Mouse (Mus musculus) adrenal gland, adult 18-20 months (tissue): Measurements from ENCODE around the gene Cd4. TPM values are rescaled to one million over a fixed set of nuclear protein-coding genes. Genes with fewer than 3 reads are reported as not detected.

Experiments used
- DNase-seq, 2 experiments: peaks; one replicate each; pipeline ENCODE4 v3.0.0; 2021 to 2022; ENCODE audit warnings: low spot score in 2 of 2
- total RNA-seq, 2 experiments: library from RNA; stranded (reverse); gene quantifications; 1 replicate in 1 of 2; 2 replicates in 1 of 2; pipeline ENCODE4 v1.2.3; 2021

The Cd4 gene
- total RNA-seq, 2 experiments from 2014 or later = 0.36 to 1.8 TPM

DNA sequence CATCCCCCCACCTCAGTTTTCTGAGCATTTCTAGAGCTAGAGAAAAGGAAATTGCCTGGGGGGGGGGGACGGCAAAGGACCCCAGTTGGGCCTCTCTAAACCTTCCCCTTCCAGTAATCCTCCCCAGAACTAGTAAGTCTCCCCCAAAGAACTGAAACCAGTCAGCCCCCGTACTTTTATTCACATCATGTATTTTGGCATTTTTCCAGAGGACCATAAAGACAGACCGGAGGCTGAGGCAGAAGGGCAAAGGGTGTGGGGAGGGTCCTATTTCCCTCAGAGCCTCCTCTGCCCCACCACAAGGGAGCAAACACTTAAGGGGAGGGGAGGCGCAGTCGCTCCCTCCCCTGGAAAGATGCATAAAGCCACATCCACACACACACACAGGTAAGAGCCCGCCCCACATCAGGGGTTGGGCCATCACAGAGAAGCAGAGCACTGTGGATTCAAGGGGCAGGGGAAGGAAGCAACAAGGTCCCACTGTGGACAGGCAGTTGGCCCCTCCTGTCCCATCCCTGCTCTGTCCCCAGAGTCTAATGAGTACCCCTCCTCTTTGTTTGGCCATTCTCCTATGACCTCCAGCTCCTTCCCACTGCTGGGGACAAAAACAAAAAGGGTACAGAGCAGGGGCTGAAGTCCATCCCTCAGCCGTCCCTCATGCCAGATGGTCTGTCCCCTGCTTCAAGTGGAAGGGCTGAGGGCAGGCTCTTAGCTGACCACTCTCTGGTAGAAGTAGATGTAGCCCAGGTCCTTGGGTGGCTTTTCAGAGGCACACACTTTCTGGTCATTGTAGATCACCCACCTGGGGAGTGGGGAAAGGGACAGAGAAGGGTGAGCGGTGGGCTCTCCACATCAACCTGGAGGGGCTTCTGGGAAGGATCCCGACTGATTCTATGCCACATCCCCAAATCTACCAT is 72.9 kb downstream of the Cd4 start:
- DNase-seq = no peak

Other genes with a start within 250 kb of the Cd4 start
- gene Lpcat3, start 225.2 kb downstream of the Cd4 start, total RNA-seq = 100 to 1,000 TPM in 1 of 2 experiments, 10 to 100 TPM in 1; 92.9 to 108 TPM
- gene Emg1, start 176.0 kb downstream of the Cd4 start, total RNA-seq = 10 to 100 TPM; 81.0 to 86.4 TPM
- gene Phb2, start 175.9 kb downstream of the Cd4 start, total RNA-seq = 100 to 1,000 TPM; 285 to 301 TPM
- 10 to 100 TPM in 1 of 2 experiments, 1 to 10 TPM in 1; 9.8 to 11.5 TPM for gene Ptpn6, start 149.5 kb downstream of the Cd4 start, total RNA-seq
- gene Grcc10, start 146.8 kb downstream of the Cd4 start, total RNA-seq = 100 to 1,000 TPM; 341 to 388 TPM
- gene Gm45234, start 132.2 kb downstream of the Cd4 start, total RNA-seq = not detected
- gene Atn1, start 131.7 kb downstream of the Cd4 start, total RNA-seq = 10 to 100 TPM; 78.4 to 80.2 TPM
- 10 to 100 TPM; 19.8 to 37.7 TPM for gene Eno2, start 118.5 kb downstream of the Cd4 start, total RNA-seq
- under 1 TPM in 1 of 2 experiments, not detected in 1; 0.90 TPM for gene Lrrc23, start 108.5 kb downstream of the Cd4 start, total RNA-seq
- gene Spsb2, start 79.6 kb downstream of the Cd4 start, total RNA-seq = 10 to 100 TPM; 17.3 to 18.9 TPM
- gene Tpi1, start 73.9 kb downstream of the Cd4 start, total RNA-seq = 100 to 1,000 TPM; 383 to 517 TPM
- 100 to 1,000 TPM; 107 to 128 TPM for gene Usp5, start 58.7 kb downstream of the Cd4 start, total RNA-seq
- 1 to 10 TPM in 1 of 2 experiments, under 1 TPM in 1; 0.77 to 2.7 TPM for gene Cdca3, start 58.7 kb downstream of the Cd4 start, total RNA-seq
- 1 to 10 TPM; 9.2 to 9.6 TPM for gene Gnb3, start 47.9 kb downstream of the Cd4 start, total RNA-seq
- 10 to 100 TPM; 24.1 to 24.4 TPM for gene P3h3, start 30.5 kb downstream of the Cd4 start, total RNA-seq
- gene Gpr162, start 24.2 kb downstream of the Cd4 start, total RNA-seq = 1 to 10 TPM in 1 of 2 experiments, under 1 TPM in 1; 0.76 to 1.8 TPM
- gene Lag3, start 23.5 kb upstream of the Cd4 start, total RNA-seq = 1 to 10 TPM; 1.4 to 2.6 TPM
- 100 to 1,000 TPM; 770 to 874 TPM for gene Ptms, start 31.9 kb upstream of the Cd4 start, total RNA-seq
- gene Mlf2, start 43.2 kb upstream of the Cd4 start, total RNA-seq = 100 to 1,000 TPM; 298 to 321 TPM
- gene Cops7a, start 77.3 kb upstream of the Cd4 start, total RNA-seq = 100 to 1,000 TPM; 112 to 141 TPM
- 1 to 10 TPM; 1.6 to 3.0 TPM for gene Pianp, start 108.5 kb upstream of the Cd4 start, total RNA-seq
- 10 to 100 TPM; 56.0 to 56.1 TPM for gene Zfp384, start 120.9 kb upstream of the Cd4 start, total RNA-seq
- gene Ing4, start 151.5 kb upstream of the Cd4 start, total RNA-seq = 10 to 100 TPM; 45.3 to 53.4 TPM
- 1 to 10 TPM; 7.8 to 9.6 TPM for gene Acrbp, start 161.5 kb upstream of the Cd4 start, total RNA-seq
- gene Lpar5, start 179.7 kb upstream of the Cd4 start, total RNA-seq = under 1 TPM; 0.40 to 0.93 TPM
- 100 to 1,000 TPM; 150 to 190 TPM for gene Chd4, start 207.8 kb upstream of the Cd4 start, total RNA-seq
- 10 to 100 TPM; 51.6 to 61.3 TPM for gene Nop2, start 243.7 kb upstream of the Cd4 start, total RNA-seq